Mouse (Mus musculus): ENCODE data around the gene Yipf3.

The Yipf3 gene

GRCm38 (mm10) chr17:46255147-46255546, 7.3 kb downstream of the Yipf3 start:
- no peak for DNase-seq

GRCm38 (mm10) chr17:46258279-46259053, 10.6 kb downstream of the Yipf3 start:
- no peak for DNase-seq

DNA sequence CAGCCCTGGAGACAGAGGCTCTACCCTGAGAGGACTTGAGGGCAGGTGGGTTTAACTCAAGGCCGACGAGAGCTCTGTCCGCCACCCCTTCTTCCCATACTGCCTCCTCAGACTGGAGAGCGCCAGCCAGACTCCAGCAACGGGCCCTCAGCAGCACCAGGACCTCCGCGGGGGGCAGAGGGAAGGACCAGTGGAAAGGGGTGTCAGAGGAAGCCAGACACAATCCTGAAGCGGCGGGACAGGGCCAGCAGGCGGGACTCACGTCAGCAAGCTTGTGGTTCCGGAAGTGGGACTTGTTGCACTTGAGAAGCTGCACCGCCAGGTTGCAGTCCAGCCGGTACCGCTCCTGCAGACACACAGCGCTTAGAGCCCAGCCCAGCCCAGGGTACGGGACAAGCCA, 11.8 kb downstream of the Yipf3 start:
- no peak for DNase-seq

GRCm38 (mm10) chr17:46262201-46262694, 14.4 kb downstream of the Yipf3 start:
- DNase-seq = no peak

DNA sequence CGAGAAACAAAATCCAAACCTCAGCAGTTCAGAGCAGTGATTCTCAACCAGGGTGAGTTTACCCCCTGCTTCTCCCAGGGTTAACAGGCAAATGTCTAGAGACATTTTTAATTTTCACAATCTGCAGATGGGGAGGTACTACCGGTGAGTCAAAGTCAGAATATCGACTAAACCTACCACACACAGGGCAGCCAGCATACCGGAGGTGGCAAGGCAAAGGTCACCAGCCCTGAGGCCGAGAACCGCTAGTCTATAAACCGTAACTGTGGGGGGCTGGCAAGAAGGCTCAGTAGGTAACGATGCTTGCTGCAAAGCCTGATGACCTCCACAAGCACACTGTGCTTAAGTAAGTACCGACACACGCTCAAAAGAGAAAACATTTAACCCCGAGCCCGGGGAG, 17.6 kb downstream of the Yipf3 start:
- no peak for DNase-seq

DNA sequence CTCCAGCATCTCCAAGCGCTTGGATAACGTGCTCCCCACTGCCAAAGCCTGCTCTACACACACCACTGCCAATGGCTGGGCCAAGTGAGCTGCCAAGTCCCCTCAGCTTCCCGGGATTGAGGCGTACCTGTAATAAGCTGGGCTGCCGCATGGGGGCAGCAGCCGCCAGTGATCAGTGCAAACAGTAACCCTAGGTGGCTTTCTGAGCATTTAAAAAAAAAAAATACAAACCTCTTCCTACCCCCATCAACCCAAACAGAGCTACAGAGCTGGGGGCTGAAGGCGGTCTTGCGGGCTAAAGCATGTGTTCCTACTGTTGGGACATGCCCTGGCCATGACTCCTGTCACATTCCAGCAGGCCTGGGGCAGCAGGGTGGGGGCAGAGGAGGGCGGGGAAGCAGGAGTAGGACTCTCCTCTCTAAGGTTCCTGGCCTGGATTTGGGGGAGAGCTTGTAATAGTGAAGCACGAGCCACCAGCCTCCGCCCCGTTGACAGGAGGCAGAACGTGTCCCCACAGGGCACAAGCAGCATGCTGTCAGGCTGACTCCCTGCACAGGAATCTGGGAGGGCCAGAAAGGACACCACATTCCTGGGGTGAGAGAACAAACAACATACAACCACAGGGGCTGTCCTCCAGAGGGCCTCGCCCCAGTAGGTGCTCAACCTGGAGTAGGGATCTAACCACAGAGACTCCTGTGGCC, 18.2 kb downstream of the Yipf3 start:
- peak; percentile 80 for DNase-seq

DNA sequence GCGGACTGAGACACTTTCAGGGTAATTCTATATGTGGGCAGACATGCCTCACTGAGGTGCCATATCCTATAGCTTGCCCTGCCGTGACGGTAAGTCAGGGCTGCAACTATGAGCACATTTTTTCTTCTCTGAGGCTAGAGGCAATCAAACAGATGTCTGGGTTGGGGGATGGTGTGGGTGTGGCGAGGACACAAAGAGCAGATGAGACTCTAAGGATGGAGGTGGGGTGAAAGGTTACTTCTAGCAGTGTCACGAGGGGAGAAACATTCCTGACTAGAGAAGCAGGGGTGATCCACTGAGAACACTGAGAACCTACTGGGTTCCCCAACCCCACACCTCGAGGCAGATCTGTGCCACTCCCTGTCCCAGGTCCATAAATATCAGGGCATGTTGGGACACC, 19.1 kb downstream of the Yipf3 start:
- DNase-seq = no peak

- no peak for DNase-seq
Observed at GRCm38 (mm10) chr17:46267511-46267910, 19.6 kb downstream of the Yipf3 start.

DNA sequence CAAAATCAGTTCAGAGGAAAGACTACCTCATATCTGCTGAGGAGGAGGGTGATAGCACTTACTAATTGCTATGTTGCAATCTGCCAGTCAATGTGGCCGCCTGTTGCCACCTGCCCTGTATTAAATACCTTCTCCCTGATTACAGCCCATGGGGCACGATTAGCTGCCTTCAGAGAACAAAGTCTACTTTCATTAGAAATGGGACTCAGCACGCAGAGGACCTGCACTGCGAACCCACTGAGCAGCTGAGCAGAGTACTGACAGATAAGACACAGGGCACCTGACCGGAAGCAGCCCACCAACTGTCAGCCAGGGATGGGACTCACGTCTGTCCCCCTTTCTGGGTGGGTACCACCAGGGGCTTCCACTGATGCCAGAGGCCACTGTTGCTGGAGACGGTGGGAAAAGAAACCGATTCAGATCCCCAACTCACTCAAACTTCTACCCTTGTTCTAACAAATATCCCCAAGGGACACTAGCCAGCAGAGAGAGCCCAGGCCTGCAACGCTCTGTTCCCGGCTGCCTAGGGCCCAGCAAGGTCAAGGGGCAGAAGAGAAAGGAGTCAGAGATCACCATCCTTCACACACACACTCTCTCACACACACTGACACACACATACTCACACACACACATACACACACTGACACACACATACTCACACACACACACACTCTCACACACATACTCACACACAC, 20.3 kb downstream of the Yipf3 start:
- DNase-seq = no peak

- DNase-seq = no peak
Observed at GRCm38 (mm10) chr17:46269771-46270534, 22.1 kb downstream of the Yipf3 start.

GRCm38 (mm10) chr17:46272058-46272457, 24.2 kb downstream of the Yipf3 start:
- no peak for DNase-seq

DNA sequence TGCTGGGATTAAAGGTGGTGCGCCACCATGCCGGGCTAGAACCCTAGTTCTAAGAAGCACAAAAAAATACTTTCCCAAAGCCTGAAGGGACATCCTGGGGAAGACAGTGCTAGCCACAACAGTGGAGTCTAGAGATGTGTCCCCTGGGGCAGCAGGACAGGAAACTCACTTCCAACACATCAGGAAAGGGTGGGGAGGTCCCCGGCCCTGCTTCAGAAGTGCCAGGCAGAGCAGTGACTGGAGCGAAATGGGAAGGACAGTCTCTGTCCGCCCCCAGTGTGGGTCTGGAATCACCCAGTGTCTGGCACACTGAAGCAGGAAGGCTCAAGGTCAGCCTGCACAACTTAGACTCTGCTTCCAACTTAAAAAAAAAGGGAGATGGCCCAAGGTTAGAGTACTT, 24.8 kb downstream of the Yipf3 start:
- DNase-seq = no peak

DNA sequence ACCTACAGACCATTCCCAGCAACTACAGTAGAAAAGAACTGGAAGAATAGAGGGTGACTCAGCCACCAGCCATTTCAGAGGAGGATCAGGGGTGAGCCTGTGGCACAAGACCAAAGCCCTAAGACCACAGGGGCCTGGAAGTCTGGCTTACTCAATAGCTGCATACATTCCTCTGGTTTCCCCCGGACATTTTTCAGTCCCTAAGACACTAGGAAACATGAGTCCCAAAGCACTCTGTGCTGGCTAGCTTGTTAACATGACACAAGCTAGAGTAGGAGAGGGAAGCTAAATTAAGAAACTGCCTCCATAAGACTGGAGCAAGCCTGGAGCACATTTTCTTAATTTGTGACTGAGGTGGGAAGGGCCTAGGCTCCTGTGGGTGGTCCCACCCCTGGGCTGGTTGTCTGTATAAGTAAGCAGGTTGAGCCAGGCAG, 25.9 kb downstream of the Yipf3 start:
- no peak for DNase-seq

GRCm38 (mm10) chr17:46274465-46274864, 26.6 kb downstream of the Yipf3 start:
- no peak for DNase-seq

DNA sequence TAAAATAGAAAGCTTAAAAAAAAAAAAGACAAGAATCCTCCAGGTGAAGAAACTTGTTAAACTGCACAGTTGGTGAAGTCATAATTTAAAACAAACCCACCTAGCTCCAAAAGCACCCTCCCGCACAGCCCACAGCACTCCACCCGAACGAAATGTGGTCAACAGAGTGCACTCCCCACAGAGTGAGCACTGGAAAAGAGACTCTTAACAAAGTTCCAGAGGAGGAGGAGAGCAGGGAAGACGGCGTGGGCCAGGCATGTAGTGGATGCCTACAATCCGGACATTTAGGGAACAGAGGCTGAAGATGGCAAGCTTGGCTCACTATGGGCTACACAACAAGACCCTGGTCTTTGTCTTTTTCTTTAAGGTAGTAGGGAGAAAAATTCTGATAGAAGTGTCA, 27.2 kb downstream of the Yipf3 start:
- no peak for DNase-seq

GRCm38 (mm10) chr17:46275506-46275905, 27.6 kb downstream of the Yipf3 start:
- DNase-seq = no peak

GRCm38 (mm10) chr17:46277586-46277985, 29.7 kb downstream of the Yipf3 start:
- DNase-seq = no peak

DNA sequence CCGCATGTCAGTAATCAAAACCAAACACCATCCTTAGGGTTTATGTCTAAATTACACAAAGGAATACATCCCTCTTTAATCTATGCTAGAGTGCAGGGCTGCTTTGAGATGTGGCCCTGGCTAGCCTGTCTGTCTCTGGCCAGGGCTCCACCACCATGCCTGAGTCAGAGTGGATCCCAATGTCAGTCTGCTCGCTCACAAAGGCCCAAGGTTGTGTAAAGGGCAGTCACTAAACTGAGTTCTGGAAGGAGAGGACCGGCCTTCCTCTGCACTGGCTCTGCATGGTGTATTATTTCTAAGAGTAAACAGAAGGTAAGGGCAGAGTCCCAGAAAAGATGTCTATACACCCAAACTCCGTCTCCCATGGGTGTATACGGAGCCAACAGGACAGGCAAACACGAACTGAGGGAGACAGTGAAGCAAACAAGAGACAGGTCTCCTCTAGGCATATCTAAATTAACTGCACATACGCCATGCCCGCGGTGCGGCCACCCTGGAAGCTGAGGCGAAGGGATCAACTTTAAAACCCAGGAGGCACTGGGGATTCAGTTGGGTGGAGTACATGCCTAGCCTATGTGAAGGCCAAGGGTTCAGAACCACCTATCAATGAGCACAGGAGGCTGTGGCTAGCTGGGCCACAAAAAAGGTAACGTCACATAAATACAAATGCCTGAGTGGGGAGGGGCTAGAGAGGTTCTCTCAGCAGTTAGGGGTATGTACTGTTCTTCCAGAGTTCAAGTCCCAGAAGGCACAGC, 30.3 kb downstream of the Yipf3 start:
- DNase-seq = no peak

- peak; percentile 86 for DNase-seq
Observed at GRCm38 (mm10) chr17:46282483-46283123, 34.7 kb downstream of the Yipf3 start, which contains the start of gene Tjap1. Gene Tjap1, minus strand, starts transcription at chr17:46283026.

- DNase-seq = peak; percentile 31
Observed at GRCm38 (mm10) chr17:46283140-46283539, 35.3 kb downstream of the Yipf3 start.

DNA sequence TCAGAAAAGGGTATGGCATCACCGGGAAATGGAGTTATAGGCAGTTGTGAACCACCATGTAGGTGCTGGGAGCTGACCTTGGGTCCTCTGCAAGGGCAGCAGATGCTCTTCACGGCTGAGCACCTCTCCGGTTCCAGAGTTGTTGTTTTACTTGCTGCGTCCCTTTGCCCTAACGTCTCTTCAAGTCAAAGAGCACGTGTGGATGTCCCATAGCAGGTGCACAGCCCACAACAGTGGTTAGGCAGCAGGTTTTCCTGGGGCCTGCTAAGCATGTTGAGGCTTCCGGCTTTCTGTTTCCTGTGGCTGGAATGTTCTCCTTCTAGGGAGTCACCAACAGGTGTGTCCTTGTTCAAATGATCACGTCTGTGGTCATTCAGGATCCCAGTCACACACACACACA, 36.0 kb downstream of the Yipf3 start:
- DNase-seq = peak; percentile 57
